Mouse (Mus musculus) olfactory bulb, adult 2 months (tissue): ENCODE measurements around the gene Lmod1.

Experiments
- CTCF ChIP-seq: fragments of 200-500 bp; IDR thresholded peaks from 2 replicates; pipeline ENCODE4 v1.5.1; 2012; ENCODE audit warnings: low read depth, mild to moderate bottlenecking, low read length, moderate library complexity; ENCODE audit not compliant: insufficient read depth
- POLR2A ChIP-seq: fragments of 200-500 bp; IDR thresholded peaks from 2 replicates; pipeline ENCODE4 v1.6.1; 2012; ENCODE audit warnings: mild to moderate bottlenecking, low read depth, low read length, moderate library complexity; ENCODE audit not compliant: insufficient read depth

- TF ChIP-seq CTCF: no peak
- no peak for TF ChIP-seq POLR2A
These were observed 23.0 kb downstream of the Lmod1 start for GRCm38 (mm10) chr1:135347498-135348169.
